Mouse (Mus musculus) adrenal gland, postnatal 10 days (tissue): ENCODE measurements around the gene Slc35b4. TPM values are rescaled to one million over a fixed set of nuclear protein-coding genes. Genes with fewer than 3 reads are reported as not detected.

ENCODE experiments used
- DNase-seq: peaks from one replicate; pipeline ENCODE4 v3.0.0; 2021; ENCODE audit warnings: mixed read lengths
- total RNA-seq, 2 experiments: library from RNA; stranded (reverse); gene quantifications; 2 replicates each; pipeline ENCODE4 v1.2.3; 2021

The Slc35b4 gene
- total RNA-seq, 2 experiments from 2014 or later, result 22.9 to 26.1 TPM

DNA sequence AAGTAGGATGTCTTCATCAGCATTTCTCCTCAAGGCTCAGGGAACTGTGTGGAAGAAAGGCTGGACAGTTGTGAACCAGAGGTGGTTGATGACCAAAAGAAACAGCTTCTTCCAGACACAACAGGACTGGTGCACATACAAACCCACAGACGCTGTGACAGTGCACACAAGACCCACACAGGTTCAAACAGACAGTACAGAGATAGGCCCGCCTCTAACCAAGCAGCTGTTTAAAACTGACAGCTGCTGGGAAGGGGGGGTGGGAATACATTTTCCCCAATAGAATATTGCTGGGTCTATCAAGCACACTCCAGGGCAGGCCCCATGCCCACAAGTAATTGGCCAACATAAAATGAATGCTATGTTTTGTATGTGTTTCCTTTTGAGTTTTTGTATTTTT lies 52.5 kb downstream of the Slc35b4 start:
- no peak for DNase-seq

DNA sequence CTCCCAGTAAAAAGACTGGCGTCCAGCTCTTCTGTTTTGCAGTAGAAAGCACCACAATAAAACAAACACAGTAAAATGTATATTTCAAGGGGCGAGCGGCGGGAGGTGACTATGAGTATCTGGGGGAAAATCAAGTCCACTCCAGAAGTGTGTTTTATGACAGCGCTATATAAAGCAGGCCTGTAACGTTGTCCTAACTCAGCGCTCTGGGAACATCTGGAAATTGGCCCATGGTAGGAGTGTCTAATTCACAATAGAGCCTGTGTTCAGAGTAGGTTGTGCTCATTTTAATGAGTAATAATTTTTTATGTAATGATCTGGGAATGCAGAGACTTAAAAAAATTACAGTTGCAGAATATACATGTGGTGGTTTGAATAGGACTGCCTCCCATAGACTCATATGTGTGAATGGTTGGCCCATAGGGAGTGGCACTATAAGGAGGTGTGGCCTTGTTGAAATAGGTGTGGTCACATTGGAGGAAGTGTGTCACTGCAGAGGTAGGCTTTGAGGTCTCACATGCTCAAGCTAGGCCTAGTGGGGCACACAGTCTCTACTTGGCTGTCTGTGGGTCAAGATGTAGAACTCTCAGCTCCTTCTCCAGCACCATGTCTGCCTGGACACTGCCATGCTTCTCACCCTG lies 60.0 kb downstream of the Slc35b4 start:
- no peak for DNase-seq

DNA sequence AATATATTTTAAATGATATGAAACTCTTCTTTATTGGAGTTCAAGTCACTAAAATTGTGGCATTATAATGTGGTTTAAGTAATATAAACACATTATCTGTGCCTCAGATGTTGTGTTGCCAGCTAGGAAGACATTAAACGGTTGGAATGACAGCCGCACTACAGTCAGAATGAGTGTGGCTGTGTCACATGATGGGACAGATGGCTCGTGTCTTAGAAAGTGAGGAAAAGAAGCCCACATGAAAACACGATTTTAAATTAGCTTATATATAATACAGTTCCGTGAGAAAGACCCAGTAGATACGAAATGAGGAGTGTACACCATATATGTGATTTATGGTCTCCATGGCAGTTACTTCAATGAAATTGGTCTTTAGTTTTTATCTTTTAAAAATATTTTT lies 65.5 kb downstream of the Slc35b4 start:
- no peak for DNase-seq

DNA sequence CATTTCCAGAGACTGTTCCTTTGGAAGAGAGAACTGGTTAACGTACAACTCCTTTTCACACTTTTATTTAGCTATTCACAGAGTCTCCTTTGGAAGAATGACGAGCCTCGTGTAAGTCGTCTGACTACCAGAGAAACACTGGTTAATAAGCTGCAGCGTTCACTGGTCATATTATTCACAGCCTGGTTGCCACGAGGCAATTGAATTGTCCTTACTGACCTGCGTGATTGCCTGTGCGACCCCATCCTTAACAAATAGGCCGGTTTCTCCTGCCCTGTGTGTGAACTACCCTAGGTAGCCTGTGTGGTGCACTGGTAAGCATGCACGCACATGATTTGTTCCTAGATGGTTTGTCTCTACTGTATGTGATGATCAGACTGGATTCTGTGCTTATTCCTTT lies 66.3 kb downstream of the Slc35b4 start:
- DNase-seq, result no peak

Other genes with a start within 250 kb of the Slc35b4 start
- under 1 TPM; 0.45 to 0.76 TPM for gene Lrguk, start 147.7 kb downstream of the Slc35b4 start, total RNA-seq
- gene Akr1b3, start 140.4 kb upstream of the Slc35b4 start, total RNA-seq, result 100 to 1,000 TPM; 136 to 140 TPM
- 100 to 1,000 TPM in 1 of 2 experiments, 10 to 100 TPM in 1; 53.8 to 120 TPM for gene Akr1b8, start 177.0 kb upstream of the Slc35b4 start, total RNA-seq
- 10 to 100 TPM; 84.6 to 85.5 TPM for gene Akr1b10, start 207.1 kb upstream of the Slc35b4 start, total RNA-seq
- gene Akr1b7, start 235.2 kb upstream of the Slc35b4 start, total RNA-seq, result 1,000 to 10,000 TPM in 1 of 2 experiments, 100 to 1,000 TPM in 1; 143 to 1,372 TPM